Mouse (Mus musculus): Measurements from ENCODE around the gene Olfr125.

- no peak for TF ChIP-seq POLR2A (IDR thresholded peaks at IDR 0.05; ENCODE audit: borderline replicate concordance, control insufficient read depth, low read depth, low read length)
- no peak for TF ChIP-seq CTCF (IDR thresholded peaks at IDR 0.05; ENCODE audit: control insufficient read depth, insufficient read depth, low read length)
These were observed 33.2 kb upstream of the Olfr125 start, which contains the start of gene Olfr124 for GRCm38 (mm10) chr17:37799588-37799987.

All from bone marrow, adult 2 months (tissue).